Mouse (Mus musculus): ENCODE results near the gene Stx5a.
"Not testable (repeated sequence)": the region's sequence is repeated elsewhere in the genome, so short reads cannot be mapped to it uniquely, and the experiment has no call there.

The Stx5a gene

GRCm38 (mm10) chr19:8716767-8717475, 24.3 kb upstream of the Stx5a start:
- in situ Hi-C loops (cut with MboI), result no loop called here

GRCm38 (mm10) chr19:8718357-8718756, 22.9 kb upstream of the Stx5a start:
- in situ Hi-C loops (cut with MboI), result no loop called here

DNA sequence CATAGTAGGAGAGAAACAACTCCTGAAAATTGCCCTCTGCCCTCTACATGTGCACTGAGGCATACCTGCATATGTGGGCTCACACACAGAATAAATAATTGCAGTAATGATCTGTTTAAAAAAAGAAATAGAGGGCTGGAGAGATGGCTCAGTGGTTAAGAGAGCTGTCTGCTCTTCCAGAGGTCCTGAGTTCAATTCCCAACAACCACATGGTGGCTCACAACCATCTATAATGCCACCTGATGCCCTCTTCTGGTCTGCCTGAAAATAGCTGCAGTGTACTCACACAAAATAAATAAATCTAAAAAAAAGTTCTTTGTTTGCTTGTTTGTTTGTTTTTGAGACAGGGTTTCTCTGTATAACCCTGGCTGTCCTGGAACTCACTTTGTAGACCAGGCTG, 22.2 kb upstream of the Stx5a start:
- in situ Hi-C loops (cut with MboI), result not testable (repeated sequence)

DNA sequence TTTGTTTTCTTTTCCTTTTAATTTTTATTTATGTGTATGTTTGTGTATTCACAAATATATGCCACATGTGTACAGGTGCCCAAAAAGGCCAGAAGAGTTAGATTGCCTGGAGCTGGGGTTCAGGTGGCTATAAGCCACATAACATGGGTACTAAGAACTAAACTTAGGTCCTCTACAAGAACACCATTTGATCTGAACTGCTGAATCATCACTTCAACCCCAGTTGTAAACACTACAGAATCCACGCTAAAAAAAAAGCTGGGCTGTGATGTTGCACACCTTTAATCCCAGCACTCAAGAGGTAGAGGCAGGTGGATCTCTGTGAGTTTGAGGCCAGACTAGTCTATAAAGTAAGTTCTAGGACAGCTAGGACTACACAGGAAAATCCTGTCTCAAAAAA, 19.8 kb upstream of the Stx5a start:
- in situ Hi-C loops (cut with MboI), result no loop called here

DNA sequence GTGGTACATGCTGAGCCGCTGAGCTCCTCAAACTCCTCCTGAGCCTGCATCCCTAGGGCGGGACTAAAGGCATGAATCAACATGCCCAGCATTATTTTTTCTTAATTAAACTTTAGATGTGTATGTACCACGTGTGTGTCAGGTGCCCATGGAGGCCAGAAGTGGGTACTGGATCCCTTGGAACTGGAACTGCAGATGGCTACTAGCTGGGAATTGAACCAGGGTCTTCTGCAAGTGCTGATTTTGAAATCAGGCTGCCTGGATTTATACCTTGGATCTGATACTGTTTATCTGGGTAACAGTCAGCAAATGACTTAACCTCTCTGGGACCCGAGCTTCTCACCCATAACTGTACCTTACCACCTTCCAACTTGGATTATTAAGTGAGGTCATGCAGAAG, 19.2 kb upstream of the Stx5a start:
- in situ Hi-C loops (cut with MboI), result no loop called here

DNA sequence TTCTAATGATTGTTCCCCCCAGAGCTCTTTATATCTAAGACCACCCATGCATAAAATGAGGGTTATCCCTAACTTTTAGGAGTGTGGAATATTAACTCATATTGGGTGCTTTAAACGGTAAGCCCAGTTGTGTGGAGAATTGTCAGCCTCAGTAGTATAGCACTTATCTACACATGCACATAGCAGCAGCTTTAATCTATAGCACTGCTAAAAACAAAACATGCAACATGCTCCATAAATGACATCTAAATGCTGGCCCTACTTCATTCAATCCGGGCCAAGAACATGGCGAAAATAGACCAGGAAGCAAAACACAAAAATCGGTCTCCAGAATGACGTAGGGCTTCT, 18.7 kb upstream of the Stx5a start:
- in situ Hi-C loops (cut with MboI), result no loop called here

DNA sequence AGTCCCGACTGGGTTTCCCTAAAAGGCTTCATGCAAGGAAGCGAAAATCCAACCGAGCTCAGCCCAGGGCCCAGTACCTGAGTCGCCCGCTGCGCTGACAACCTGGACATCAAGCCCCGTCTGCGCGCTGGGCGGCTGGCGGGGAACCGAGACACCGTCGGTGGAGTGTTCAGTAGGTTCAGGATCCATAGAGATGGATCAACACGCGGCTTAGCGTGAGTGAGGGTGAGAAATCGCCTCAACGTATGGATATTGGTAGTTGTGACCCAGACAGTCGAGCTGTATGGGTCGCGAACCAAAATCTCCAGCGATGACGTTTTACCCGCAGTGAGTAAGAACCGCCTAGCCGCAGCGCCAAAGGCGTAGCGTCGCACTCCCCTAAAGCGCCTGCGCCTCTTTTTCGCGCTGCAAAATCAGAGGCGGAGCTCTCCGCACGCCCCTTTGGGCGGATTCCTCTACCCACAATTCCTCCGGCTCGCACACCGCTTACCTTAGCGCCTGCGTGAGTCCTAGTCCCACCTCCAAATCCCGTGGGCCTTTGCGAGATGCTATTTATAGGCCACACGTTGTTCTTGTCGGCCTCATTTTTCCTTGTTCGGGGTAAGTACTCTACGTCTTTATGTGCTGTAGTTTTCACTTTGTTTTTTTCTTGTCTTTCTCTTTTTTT, 18.2 kb upstream of the Stx5a start, which contains the start of gene Slc3a2:
Slc3a2 (minus strand) TSS at position 463 of the 667 bp plus-strand sequence.
- in situ Hi-C loops (cut with MboI), result no loop called here

DNA sequence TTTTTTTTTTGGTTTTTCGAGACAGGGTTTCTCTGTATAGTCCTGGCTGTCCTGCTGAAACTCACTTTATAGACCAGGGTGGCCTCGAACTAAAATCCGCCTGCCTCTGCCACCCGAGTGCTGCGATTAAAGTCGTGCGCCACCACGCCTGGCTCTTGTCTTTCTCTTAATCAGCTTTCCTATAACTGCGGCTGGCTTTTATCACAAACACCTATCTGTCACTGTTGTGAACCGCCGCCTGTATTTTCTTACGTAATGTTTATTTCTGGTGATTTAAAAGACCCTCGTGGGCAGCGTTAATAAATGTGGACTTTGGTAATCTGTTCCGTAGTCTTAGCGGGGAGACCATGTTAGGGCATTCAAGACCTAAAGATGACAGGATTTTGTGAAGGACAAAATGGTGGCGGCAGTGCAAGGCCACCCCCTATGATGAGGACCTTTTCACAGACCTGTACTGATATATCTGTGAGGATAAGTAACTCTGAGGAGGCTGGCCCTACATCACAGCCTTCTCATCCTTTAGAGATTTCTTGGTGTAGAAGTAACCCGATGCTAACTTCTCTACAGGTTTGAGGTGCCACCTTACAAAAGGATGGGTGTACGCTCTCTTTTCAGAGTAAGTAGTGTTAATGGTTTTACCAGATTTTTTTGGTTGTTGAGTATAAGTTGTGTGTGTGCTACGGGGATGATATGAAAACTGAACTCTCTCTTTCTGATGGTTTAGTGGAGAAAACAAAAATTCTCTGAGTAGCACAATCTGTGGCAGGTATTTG, 17.5 kb upstream of the Stx5a start:
- in situ Hi-C loops (cut with MboI), result no loop called here

DNA sequence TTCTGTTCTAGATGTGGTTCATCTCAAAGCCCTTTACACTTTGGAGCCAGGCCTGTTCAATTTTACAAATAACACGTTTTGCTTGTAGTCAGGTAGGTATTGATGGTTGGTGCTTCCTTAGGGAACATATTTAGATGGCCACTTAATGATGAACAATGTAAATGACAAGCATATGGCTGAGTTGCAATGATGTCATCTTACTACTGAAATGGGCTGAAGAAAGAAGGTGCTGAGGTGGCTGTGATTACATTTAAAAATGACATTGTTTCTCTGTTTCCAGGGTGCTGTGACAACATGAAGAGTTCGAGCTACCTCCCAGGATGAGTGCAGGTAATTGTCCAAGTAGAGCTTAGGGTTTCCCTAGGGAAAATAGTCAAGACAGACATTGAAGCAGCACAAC, 16.8 kb upstream of the Stx5a start:
- in situ Hi-C loops (cut with MboI), result no loop called here

GRCm38 (mm10) chr19:8725081-8725613, 16.1 kb upstream of the Stx5a start:
- in situ Hi-C loops (cut with MboI), result no loop called here

DNA sequence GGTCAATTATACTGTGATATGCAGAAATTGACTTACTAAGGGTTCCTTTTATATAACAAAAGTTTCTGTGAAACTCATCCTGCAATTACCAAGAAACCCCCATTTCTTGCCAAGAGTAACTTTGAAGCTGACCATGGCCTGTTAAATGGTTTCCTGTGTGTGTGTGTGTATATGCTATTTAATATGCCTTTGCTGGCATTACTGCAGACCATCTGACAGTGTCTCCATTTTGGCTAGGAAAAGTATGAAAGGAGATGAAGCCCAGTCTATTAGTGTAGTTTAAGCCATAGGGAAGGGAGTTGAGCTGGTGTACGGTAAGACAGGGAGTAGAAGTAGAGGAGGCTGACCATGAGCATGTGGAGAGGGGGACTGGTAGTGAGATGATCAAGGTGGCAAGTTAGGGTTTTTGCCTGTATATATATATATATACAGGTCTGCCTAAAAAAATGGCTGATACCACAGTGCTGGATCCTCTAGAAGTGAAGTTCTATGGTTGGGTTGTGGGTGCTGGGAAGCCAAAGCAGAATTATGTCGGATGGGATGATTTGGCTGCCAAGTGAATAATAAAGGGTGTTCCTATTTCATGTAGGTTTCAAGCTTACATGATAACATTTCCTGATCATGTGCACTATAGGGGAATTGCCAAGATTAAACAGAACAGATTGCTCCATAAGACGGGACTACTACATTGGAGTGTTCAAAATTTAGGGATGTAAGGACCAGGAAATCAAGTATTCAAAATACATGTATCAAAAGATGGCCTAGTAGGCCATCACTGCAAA, 14.4 kb upstream of the Stx5a start:
- in situ Hi-C loops (cut with MboI), result no loop called here

GRCm38 (mm10) chr19:8727495-8728114, 13.6 kb upstream of the Stx5a start:
- in situ Hi-C loops (cut with MboI), result no loop called here

- in situ Hi-C loops (cut with MboI), result not testable (repeated sequence)
Observed at GRCm38 (mm10) chr19:8728335-8729099, 12.7 kb upstream of the Stx5a start.

DNA sequence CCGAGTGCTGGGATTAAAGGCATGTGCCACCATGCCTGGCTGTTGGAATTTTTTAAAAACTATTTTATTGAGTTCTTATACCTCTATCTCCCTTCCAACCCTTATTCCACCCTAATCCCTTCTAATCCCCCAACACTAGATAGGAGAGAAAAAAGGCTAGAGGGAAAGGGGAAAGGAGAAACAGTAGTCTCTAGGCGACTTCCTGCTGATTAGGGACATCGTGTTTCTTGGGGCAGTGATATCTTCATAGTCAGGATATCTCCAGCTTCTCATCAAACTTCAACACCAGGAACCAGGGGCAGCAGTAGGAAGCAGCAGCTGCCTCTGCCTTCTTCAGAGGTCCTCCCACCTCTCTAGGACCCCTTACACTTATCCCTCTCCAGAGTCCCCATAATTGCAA, 6.9 kb upstream of the Stx5a start:
- in situ Hi-C loops (cut with MboI), result no loop called here

DNA sequence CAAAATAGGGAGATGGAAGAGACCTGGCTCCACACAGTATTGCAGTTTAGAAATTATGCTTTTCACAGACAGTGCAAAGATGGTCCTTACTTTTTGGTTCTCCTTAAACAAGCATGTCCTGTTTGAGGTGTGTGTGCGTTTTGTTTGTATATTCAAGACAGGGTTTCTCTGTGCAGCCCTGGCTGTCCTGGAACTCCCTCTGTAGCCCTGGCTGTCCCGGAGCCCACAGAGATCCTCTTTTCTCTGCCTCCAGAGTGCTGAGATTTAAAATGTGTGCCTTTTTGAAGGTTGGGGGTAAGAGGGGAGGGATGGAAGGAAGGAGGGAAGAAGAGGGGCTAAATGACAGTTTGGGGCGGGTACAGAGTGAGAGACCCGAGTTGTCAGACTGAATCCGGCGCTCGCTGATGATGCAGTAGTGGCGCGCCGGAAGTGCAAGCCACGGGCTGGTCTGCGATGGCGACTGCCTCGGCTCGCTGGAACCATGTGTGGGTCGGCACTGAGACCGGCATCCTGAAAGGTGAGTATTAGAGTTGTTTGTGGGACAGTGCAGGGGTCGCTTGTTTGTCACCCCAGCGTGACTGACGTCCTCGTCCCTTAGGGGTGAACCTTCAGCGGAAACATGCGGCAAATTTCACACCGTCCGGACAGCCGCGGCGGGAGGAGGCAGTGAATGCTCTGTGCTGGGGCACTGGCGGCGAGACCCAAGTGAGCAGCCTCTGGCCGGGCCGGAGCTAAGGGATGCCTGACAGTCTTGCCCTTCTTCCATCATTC, 5.6 kb upstream of the Stx5a start, which contains the start of gene Wdr74:
Wdr74 (plus strand) TSS at position 439 of the 771 bp plus-strand sequence.
- in situ Hi-C loops (cut with MboI), result no loop called here

DNA sequence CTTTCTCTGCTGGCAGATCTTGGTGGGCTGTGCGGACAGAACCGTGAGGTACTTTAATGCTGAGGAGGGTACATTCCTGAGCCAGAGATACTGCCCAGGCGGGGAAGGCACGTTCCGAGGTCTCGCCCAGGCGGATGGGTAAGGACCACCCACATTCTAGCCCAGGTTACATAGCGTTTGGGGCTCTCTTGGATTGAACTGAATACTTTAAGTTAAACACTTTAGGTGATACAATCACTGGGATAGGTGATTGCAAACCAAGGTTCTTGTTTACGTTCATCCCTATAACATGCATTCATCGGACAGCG, 5.1 kb upstream of the Stx5a start:
- in situ Hi-C loops (cut with MboI), result no loop called here

DNA sequence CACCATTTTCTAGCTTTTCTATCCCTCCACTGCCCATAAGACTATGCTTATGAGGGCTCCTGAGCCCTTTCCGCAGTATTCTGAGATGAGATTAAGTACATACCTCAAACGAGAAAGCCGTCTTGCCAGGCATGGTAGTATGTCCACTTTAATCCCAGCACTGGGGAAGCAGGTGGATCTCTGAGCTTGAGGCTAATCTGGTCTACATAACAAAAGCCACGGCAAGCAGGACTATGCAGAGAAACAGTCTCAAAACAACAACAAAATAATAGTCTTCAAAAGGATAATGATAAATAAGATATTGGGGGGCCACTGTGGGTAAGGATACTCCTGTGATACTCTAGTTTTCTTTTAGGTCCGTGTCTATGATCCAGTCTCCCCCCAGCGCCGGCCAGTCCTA, 2.3 kb upstream of the Stx5a start:
- in situ Hi-C loops (cut with MboI), result no loop called here

GRCm38 (mm10) chr19:8739646-8740045, 1.6 kb upstream of the Stx5a start:
- in situ Hi-C loops (cut with MboI), result no loop called here

DNA sequence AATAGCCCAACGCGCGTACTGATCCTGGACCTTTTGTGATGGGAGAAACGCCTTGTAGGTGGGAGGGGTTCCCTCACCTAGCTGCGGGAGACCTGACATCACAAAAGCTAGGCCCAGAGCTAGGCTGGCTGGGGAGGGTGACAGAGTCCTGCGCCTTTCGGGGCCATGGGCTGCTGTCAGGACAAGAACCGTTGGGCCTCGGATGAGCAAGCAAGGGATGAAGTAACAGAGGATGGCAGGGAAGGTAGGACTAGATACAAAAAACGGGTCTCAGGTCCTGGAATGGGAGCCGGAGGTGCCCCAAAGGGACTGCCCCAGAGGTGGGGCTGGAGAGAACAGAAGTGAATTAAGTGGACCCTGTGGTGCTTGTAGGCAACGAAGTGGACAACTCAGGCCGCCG, 610 bp upstream of the Stx5a start, which contains the start of gene 1700092M07Rik:
1700092M07Rik (plus strand) TSS at position 116 of the 400 bp plus-strand sequence.
- in situ Hi-C loops (cut with MboI), result no loop called here

- in situ Hi-C loops (cut with MboI), result no loop called here
Observed at GRCm38 (mm10) chr19:8742176-8742575, 963 bp downstream of the Stx5a start.
